Mouse (Mus musculus): Measurements from ENCODE around the gene Pawr.
"Not testable (repeated sequence)": the region's sequence is repeated elsewhere in the genome, so short reads cannot be mapped to it uniquely, and the experiment has no call there.

Pawr gene

GRCm38 (mm10) chr10:108394306-108394705, 62.4 kb downstream of the Pawr start:
- no peak for DNase-seq

- DNase-seq = no peak
Measured at GRCm38 (mm10) chr10:108395229-108395628, 63.3 kb downstream of the Pawr start.

DNA sequence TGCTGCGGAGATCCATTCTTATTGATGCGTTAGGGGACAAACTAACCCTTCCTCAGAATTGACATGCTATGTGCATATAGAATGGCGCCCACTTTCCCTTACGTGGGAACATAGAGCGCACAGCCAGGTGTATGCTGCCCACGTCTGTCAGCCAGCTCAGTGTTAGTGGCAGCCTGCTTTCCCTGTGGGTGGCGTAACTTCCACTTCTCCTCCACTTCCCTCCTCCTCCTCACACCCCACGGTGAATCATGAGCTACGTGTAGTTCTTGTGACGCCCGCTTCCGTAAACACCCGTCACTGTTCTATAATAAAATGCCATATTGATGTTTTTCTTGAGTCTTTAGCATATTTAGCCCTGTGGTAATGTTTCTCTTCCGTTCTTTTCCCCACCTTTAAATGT, 63.7 kb downstream of the Pawr start:
- DNase-seq = no peak

- no peak for DNase-seq
Measured at GRCm38 (mm10) chr10:108402751-108403150, 70.8 kb downstream of the Pawr start.

DNA sequence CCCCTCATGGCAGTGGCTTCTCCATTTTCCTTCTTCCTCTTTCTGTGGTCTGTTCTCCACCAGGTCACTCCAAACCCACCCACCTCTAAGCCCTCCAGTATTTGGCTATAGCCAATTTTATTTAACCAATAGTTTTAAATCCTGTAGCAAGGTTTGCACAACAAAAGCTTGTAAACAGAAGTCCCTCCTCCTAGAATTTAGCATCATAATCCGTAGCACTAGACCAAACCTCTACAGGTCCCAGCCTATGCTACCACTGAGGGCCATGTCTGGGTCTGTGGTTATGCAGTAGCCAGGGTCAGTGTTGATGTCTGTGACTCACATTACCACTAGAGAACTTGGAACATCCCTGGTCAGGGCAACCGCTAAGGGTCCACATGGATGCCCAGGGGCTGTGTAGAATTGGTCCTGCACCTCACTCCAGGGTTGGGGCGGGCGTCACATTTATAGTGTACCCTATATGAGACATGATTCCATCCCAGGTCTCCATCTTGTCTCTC, 71.5 kb downstream of the Pawr start:
- no peak for DNase-seq

GRCm38 (mm10) chr10:108404087-108404486, 72.2 kb downstream of the Pawr start:
- DNase-seq = no peak

DNA sequence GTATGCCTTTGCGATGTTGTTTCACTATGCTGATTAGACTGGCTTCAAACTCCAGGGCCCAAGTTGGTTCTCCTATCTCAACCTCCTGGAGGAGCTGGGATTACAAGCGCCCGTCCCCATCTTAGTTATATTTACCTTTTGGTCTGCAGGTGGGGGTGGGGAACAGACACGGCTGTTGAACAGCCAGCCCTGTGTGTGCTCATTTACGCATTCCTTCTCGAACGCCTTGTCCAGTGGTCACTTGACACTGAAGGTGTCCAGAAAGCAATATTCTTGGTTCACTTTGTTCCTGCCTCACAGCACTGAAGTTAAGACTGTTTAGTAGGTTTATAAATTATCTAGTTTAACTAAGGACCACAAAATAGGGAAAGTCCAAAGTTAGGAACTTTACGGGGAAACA, 73.2 kb downstream of the Pawr start:
- no peak for DNase-seq

DNA sequence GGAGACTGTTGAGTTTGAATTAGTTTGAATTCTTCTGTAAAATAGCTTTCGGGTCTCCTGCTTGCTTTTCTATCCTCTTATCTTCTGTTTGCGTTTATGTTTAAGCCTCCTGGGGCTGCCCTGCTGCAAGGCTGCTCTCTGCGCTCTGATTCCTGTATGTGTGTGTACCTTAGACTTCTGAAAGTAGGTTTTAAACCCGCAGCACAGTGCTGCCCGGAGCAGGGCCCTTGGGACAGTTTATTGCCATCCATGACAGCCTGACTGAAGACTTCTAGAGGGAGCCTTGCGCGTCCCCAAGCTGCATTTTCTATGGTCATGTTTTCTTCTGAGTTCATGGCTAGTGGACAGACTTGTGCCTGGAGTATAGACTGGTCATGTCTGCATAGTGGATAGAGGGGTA, 74.0 kb downstream of the Pawr start:
- no peak for DNase-seq

GRCm38 (mm10) chr10:108406798-108407754, 75.2 kb downstream of the Pawr start:
- DNase-seq = no peak

DNA sequence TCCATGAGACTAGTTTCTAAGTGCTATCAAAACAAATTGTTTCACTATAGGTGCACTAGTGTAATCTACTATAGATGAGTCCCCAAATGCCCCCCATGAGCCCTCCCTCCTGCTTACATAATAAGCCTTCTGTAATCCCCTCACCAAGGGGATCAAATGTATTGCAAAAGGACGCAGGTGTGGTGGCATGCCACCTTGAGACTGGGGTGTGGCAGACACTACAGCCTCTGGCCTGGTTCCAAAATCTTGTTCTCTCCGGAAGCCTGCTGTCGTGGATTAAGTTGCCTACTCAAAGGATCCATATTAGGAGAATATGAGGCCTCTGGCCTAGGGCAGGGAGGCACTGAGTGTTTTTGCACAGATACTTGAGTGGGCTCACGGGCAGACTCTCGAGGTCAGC, 76.1 kb downstream of the Pawr start:
- no peak for DNase-seq

DNA sequence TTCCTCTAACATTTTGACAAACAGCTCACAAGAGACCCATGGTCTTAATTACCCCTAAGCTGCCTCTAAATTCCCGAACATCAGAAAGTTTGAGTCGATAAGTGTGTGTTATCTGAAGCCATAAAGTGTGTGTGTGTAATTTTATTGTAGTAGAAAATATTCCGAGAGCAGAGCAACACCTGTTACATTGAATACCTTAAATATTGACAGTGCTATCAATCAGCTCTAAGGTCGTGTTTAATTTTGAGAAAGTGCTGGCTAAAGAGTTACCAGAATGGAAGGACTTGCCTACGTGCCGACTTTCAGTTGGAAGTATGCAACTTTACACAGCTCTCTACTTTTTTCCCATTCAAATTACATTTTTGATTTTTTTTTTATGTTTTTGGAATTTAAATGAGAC, 76.5 kb downstream of the Pawr start:
- no peak for DNase-seq

DNA sequence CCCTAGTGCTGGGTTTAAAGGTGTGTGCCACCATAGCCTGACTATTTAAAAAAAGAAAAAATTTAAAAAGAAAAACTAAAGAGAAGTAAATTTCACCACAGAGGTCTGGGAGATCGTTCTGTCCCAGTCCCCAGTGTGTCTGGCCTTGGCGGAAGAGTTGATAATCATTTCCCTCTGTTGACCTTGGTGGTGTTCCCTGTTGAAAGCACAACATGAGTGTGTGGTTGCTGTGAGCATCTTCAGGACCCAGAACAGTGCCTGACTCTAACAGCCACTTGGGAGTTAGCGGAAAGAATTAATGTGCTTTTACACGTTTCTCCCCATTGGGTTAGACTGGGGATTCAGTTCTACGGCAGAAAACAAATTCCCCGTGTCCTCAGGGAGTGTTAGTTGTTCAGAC, 77.1 kb downstream of the Pawr start:
- DNase-seq = no peak

- no peak for DNase-seq
Measured at GRCm38 (mm10) chr10:108409529-108409928, 77.6 kb downstream of the Pawr start.

DNA sequence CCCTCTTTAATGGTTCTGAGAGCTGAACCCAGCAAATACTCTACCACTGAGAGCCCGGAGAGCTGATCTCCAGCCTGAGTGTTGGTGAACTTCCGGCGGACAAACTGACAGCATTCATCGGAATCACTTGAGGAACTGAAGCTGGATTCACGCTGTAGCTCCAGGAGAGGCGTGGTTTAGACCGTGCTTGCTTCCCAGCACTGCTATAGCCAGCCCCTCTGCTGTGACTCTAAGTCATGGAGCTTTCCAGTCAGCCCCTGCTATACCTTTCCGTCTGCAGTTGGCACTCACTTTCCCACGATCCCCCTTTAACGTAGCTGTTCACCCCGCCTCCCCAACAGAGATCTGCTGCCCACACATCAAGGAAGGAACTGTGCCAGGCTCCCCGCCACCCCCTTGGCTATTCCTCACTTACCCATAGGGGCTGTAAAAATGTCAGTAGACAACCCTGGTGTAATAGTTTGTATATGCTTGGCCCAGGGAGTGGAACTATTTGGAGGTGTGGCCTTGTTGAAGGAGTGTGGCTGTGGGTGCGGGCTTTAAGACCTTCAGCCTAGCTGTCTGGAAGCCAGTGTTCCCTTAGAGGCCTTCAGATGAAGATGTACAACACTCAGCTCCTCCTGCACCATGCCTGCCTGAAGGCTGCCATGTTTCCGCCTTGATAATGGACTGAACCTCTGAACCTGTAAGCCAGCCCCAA, 83.2 kb downstream of the Pawr start:
- DNase-seq = no peak

DNA sequence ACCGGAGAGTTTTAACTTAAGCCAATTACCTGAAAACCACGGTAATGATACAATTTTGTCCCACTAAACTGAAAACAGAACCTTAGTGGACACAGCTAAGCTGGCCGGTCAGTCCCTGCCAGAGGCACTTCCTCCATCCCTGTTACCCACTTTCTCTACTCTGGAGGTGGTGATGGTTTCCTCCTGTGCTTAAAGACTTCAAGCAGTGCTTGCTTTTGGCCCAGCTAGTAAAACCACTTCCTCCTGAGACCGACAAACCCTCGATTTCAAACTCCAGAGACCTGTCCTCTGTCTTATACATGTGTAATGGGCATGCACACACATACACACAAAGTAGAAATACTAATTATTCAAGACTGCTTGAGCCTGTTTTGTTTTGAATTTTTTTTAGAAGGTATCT, 85.5 kb downstream of the Pawr start:
- no peak for DNase-seq

DNA sequence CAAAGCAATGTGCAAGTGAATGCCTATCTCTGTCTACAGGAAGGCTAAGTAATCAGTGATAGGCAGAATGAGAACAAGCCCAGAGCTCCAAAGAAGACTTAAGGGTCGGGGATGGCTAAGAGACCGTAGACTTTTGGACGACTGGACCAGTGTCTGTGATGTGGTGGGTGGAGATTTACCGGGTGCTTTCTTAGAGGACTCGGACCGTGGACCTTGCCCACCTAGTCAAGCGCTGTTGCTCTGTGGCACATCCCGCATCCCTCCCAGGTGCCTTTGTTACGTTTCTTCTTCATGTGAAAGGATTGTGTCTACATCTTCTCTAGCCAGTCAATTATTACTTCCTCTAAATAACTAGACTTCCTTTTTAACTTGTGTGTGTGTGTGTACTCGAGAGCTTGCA, 98.6 kb downstream of the Pawr start:
- DNase-seq = no peak

- no peak for DNase-seq
Measured at GRCm38 (mm10) chr10:108432194-108432593, 100.3 kb downstream of the Pawr start.

DNA sequence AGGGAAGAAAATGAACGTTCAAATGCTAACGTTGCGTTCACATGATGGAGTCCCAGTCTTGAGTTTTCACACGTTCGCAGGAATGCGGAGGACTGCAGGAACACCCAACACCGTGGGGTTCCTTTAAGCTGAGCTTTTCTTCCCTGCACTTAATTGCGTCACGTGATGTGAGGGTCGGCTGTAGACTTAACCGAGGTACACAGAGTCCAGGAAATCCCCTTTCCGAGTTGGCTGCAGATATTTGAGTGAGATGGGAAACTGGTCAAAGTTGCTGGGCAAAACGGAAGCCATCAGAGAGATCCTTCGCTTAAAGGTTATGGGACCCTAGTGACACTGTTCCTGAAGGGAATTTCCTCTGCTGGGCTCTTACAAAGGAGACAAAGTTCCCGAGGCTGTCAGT, 102.1 kb downstream of the Pawr start:
- no peak for DNase-seq

DNA sequence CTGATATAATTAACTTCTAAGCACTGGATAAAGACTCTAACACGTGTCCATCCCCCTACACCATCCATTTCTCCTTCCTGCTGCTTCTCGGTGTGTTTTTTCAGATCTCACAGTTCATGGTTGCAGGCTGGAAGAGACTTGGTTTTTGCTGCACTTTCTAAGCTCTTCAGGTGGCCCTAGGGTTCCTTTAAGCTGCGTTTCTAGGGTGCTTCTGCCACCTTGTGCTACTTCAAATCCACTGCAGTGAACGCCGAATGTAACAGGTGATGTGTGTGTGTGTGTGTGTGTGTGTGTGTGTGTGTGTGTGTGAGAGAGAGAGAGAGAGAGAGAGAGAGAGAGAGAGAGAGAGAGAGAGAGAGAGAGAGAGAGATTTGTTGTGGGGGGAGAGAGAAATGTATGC, 103.7 kb downstream of the Pawr start:
- no peak for DNase-seq

DNA sequence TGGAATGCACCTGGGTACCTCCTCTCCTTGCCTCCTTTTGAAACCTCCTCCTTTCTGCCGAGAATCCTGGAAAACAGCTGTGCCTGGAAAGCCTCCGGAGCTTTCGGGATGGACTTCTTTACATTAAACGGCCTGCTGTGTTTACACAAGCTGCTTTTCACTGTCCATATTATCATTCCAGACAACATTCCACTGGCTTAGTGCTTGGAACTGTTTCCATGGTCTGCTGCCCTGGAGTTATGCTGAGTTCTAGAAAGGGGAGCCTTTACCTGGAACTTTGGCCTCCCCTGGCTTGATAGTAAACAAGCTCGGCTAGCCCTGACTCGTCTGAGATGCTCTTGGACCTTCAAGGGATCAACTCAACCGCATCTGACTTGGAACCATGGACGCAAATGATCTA, 104.4 kb downstream of the Pawr start:
- DNase-seq = no peak

- not testable (repeated sequence) for DNase-seq
Measured at GRCm38 (mm10) chr10:108440251-108440650, 108.3 kb downstream of the Pawr start.

GRCm38 (mm10) chr10:108443931-108444876, 112.3 kb downstream of the Pawr start:
- no peak for DNase-seq

GRCm38 (mm10) chr10:108445123-108445522, 113.2 kb downstream of the Pawr start:
- no peak for DNase-seq

All from right cerebral cortex, postnatal 14 days (tissue).